Mouse (Mus musculus) WW6 (cell line): ENCODE results near the gene 4931422A03Rik.

Experiments used
- DNase-seq: peaks from one replicate; pipeline ENCODE4 v3.0.0-alpha.2; 2013; ENCODE audit warnings: low read depth, low spot score

The 4931422A03Rik gene

DNA sequence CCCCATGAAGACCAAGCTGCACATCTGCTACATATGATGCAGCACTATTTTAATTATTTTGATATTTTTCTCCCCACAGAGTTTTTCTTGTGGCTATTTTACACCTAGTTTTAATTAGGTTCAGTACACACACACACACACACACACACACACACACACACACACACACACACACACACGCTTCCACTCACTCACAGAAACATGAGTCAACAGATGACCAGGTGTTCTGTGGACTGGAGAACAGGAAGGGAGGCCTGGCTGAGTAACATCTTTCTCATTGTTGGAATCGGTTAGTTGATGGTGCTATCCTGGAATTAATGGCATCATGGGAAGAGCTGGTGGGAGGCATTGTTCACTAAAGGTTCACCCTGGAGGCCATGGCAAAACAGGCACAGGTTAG, 90.5 kb downstream of the 4931422A03Rik start:
- no peak for DNase-seq

DNA sequence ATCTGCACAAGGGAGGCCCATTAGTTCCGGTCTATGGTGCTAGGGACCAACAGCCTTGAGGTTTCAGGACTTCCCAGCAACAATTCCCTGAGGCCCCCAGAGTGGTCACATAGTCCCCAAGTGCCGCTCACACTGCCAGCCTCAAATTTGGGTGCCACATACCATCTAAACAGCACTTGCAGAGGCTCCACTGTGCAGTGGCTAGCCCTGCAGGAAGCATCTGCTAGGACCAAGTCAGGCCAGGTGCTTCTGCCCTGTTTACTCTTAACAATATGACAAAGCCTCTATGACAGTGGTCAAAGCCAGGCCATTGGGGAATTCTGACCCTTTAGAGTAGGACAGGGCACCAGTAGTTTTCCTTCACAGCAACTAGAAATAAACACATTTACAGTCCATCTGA, 91.5 kb downstream of the 4931422A03Rik start:
- no peak for DNase-seq

DNA sequence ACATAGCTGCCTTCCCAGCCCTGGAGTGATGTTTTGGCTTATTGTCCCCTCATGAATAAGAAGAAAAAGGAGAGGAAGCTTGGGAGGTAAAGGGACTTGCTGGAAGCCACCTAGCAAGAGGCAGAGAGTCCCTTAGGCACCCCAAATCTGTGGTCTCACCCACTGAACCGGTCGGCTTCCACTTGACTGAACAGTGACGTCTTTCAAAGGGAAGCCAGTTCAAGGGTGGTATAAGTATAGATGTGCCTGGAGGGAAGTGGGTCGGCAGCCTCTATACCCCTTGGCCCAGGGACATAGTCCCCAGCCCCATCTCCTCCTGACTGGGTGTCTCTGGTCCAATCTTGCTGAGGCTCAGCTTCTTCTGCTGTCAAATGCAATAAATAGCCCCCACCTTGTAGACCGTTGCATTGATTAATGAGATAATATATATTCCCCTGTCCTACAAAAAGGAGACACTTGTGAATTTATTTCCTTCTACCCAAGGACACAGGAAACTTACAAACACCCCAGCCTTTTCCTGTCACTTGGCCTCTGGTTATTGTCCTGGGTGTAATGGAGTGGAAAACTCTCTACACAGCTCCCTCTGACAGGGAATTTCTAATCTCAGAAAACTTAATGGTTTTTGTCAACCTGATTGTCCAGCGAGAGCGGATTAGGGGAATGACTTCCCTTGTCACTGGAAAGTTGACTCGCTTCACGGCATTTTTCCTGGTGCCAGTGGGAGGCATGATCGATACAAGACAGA, 92.3 kb downstream of the 4931422A03Rik start:
- DNase-seq = no peak

DNA sequence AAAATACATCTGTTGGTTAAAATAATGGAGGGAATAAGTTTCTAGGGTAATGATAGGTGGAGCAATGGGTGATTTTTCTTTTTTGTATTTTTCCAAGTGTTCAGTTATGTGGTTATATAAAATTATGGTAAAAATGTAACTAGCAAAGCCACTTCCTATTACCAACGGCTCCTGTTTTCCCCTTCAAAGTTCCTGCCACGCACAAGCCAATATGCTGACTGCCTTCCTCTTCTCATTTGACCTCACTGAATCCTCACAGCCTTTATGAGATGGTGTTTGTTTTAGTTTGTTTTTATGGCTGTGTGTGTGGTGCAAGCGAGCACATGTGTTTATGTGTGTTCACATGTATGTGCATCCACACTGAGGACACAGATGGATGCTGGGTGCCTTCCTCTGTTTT, 93.5 kb downstream of the 4931422A03Rik start:
- no peak for DNase-seq

DNA sequence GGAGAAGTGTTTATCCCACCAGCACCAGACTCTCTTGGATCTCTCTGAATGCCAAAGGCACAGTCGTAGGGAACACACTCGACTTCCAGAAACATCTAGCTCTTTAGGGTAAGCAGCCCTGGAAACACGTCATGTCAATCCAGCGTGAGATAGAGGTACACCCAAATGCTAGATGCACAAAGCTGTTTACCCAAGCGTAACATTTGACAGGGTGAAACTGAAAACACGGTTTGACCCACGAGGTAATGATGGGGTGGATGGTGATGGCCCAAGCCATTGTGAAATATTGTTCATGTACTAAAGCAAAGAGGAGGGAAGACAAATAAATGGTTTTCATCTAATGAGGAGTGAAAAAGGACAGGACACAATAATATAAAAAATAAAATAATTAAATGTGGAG, 93.9 kb downstream of the 4931422A03Rik start:
- DNase-seq = no peak

DNA sequence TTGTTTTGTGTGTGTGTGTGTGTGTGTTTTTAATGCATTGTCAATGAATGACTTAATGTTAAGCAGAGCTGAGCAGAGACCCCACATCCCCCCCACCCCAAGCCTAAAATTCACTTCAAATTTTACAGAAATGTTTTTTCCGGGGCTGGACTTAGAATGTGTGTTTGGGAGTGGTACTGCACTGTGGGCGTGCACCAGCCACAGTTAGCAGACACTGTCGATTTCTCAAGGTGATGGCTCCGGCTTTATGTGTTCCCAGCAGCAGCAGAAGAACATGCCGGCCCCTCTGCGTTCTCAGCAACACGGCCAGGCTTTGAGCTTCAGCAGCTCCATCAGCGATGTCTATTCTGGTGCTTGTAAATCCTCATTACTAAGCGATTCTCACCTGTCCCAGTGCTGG, 95.7 kb downstream of the 4931422A03Rik start:
- no peak for DNase-seq

DNA sequence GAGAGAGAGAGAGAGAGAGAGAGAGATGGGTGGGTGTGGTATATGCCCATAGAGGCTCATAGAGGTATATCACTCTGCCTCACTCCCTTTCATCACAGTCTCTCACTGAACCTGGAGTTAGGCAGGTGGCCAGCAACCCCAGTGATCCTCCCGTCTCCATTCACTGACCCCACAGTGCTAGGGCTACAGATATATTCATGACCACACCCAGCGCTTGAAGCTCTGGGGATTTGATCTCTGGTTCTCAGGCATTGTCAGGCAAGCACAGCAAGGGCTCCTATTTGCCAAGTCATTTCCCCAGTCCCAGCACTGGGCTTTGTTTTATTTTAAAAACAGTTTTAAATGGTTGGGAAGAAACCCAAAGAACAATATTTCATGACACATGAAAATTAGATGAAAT, 96.1 kb downstream of the 4931422A03Rik start:
- no peak for DNase-seq

DNA sequence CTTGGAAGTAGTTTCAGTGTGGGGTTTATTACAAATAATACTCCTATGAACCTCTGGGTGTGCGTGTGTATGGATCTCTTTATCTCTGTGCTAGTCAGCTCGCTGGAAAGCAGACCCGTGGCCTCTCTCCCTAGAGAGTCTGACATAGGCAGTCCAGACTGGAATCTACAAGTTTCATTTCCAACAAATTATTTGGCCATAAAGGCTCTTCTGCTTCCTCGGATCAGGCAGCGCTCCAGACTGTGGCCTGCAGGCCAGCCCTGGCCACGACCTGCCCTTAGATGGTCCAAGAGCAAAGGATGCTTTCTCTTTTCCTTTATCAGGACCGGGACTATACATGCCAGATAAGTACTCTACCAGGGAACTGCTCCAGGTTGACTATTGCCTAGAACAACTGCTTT, 96.7 kb downstream of the 4931422A03Rik start:
- no peak for DNase-seq

DNA sequence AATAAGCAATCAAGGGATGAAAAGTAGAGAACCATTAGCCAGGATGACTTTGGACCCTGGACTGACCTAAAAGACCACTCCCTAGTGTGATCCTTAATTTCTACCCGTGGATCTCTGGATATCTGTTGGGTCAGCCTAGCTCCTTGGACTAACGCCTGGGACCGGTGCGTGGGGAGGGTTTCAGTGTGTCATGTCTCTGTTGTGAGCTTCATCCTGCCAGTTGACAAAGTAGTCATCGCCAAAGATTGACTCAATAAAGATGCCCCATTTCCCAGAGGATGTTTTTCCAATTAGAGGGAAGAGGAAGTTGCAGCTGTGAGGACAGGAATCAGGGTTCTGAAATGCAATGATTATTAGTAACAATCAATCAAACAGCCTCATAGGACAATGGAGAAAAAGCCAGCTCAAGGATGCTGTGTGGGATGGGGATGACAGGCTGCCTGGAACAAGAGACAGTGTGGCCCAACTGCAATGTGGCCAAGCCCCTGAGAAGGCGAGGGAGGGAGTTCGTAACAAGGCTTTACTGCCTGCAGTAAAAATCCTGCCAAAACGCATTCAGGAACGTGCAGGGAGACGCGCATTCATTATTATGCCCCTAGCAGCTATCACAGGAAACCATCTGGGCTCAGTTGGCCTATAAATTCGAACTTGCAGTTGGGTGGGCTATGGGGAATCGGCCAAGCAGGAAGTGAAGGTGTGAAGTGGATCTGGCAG, 97.7 kb downstream of the 4931422A03Rik start:
- no peak for DNase-seq

DNA sequence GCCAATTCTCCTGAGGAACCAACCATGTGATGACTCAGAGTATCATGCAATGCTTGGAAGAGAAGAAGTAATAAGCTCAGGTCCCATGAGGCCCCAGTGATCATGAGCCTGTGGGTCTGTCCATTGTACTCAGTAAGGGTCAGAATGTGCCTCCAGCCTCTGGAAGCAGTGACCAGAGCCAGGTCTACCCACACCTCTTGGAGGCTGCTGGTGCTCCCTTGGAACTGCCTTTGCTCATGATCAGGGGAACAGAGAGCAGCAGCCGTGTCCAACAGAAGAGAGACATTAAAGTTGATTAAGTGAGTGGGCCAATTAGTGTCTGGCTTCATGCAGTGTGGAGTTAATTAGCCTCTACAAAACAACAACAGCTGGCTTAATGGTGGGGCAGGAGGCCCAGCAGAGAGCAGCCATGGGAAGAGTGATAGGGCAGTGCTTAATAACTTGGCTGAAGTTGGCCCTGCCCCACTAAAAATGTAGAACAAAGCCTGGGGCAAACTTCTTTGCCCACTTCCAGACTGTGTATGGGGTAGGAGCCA, 100.5 kb downstream of the 4931422A03Rik start:
- no peak for DNase-seq

DNA sequence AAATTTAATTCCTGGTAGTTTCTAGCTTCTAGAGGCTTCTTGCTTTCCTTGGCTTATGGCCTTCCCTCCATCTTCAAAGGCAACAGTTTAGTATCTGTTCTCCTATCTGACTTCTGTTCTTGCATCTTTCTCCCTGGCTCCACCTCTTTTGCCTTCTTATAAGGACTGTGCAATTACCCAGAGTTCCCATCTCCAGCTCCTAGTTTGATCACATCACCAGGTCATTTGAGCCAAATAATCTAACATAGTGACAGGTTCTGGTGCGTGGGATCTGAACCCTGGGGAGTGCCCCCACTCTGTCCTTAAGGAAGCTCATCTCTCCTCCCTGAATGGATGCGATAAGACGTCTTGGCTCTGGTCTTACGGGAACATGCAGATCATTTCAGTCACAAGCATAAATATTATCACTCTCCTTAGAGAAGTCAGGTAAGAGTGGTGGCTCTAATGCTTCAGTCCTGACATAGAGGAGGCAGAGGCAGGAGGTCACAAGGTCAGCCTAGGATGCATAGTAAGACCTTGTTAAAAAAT, 101.5 kb downstream of the 4931422A03Rik start:
- no peak for DNase-seq

DNA sequence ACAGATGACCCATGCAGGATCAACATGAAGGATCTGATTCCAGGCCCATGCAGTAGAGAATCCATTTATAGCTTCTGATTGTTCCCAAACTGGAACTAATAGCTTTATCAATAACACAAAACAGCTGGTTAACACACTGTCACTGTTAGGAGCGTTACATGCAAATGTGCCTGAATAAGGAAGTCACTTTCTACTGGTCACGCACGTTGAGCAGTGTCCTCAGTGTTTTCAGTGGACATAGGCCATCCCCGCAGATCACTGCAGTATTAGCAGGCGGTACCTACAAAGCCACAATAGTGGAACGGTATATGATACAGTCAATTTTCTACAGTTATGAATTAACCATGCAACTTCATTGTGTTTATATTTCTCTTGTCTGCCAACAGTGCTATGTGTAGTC, 108.7 kb downstream of the 4931422A03Rik start:
- no peak for DNase-seq

DNA sequence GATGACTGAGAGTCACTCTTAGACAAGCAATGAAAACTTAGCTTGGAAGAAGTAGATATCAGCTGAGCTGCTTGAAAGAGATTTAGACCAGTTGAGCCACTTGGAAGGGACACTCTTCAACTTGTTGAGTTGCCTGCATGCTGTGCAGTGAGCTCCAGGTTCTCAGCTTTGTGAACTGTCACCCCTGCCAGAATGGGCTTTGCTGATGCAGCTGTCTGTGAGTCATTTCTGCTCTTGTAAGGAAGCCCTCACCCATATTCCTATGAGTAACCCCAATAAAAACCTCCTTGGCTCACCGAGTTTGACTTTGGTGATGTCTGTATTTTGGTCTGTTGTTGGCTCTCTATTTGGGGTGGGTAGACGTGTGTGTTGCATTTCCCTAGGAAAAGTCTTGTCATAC, 109.8 kb downstream of the 4931422A03Rik start:
- DNase-seq = no peak

DNA sequence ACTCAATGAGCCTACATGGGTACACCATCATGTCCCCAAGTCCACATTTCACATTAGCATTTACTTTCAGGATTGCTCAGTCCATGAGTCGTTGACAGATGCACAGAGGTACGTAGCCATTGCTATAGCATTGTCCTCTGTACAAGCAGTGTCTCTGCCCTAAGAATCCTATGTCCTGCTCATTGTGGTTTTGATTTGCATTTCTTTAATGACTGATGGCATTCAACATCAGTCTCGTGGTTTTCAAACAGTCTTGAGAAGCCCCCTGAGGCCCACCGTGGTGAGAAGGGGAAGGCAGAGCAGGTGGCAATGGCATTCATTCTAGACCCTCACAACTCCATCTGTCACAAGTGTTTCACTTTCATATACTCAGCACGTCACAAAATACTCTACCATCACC, 110.8 kb downstream of the 4931422A03Rik start:
- no peak for DNase-seq
